Mouse (Mus musculus) midbrain, embryonic 13.5 days (tissue): Measurements from ENCODE around the gene Fah. TPM values are rescaled to one million over a fixed set of nuclear protein-coding genes. Genes with fewer than 3 reads are reported as not detected.

Experiments
- ATAC-seq: fragments of 200-750 bp; cut with Nextera tagmentation; 2 replicates; pipeline ENCODE4 v1.8.0; 2017; ENCODE audit warnings: mild to moderate bottlenecking, moderate TSS enrichment, moderate library complexity
- H3K27ac ChIP-seq: fragments of 300-500 bp; sonication (generic); 2 replicates; pipeline ENCODE4 v1.5.1; 2015; ENCODE audit warnings: inconsistent platforms, mild to moderate bottlenecking, moderate library complexity
- H3K27me3 ChIP-seq: fragments of 300-500 bp; sonication (generic); 2 replicates; pipeline ENCODE4 v1.6.1; 2015; ENCODE audit warnings: mild to moderate bottlenecking, inconsistent platforms
- H3K36me3 ChIP-seq: fragments of 300-500 bp; sonication (generic); 2 replicates; pipeline ENCODE4 v1.6.1; 2015; ENCODE audit warnings: mild to moderate bottlenecking, inconsistent platforms
- H3K4me1 ChIP-seq: fragments of 300-500 bp; sonication (generic); replicated peaks from 2 replicates; pipeline ENCODE4 v1.6.1; 2015; ENCODE audit warnings: inconsistent platforms
- H3K4me2 ChIP-seq: fragments of 300-500 bp; sonication (generic); replicated peaks from 2 replicates; pipeline ENCODE4 v1.6.1; 2015; ENCODE audit warnings: moderate library complexity, mild to moderate bottlenecking, inconsistent platforms
- H3K4me3 ChIP-seq: fragments of 300-500 bp; sonication (generic); replicated peaks from 2 replicates; pipeline ENCODE4 v1.5.1; 2015; ENCODE audit warnings: mild to moderate bottlenecking, inconsistent platforms
- H3K9ac ChIP-seq: fragments of 300-500 bp; sonication (generic); replicated peaks from 2 replicates; pipeline ENCODE4 v1.6.1; 2015; ENCODE audit warnings: mild to moderate bottlenecking, inconsistent platforms
- H3K9me3 ChIP-seq: fragments of 300-500 bp; sonication (generic); 2 replicates; pipeline ENCODE4 v1.6.1; 2016; ENCODE audit warnings: mild to moderate bottlenecking, inconsistent platforms
- WGBS: fragments of 180-500 bp; shearing (Covaris S2); methylation state at CpG from one replicate; pipeline ENCODE4 v1.1.7; 2015; 5-methylcytosine and 5-hydroxymethylcytosine counted together
- polyA plus RNA-seq: library from polyadenylated mRNA; unstranded; fragments of >200 nt; fragmentation: Nextera tagmentation; extraction: Ambion mirVana; gene quantifications from 2 replicates; pipeline ENCODE4 v1.2.1, GENCODE M21; 2015

Fah gene
- polyA plus RNA-seq, 1 experiment from 2014 or later: 4.9 TPM

DNA sequence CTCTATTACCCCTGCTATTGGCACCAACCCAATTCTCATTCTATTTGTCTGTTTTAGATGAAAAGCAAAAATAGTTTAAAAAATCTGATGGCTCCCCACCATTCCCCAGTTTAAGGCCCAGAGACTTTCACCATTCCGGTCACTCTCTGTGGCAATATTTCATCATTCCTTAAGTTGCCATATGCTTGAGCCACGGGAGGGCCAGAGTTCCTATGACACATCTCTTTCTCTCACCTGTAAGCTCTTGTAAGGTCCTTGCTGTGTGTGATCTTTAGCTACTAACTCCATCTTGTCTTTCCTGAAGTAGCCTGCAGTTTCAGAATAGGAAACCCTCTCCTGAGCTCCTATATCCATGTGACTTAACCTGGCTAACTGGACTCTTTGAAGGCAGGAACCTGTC is 12.4 kb upstream of the Fah start:
- Histone ChIP-seq H3K4me1 (no peaks in the 10 kb centered on the region), H3K4me2 (no peak overlapping the region), H3K27ac (no peak overlapping the region), H3K9me3 (no peaks in the 10 kb centered on the region), H3K9ac (no peak overlapping the region), H3K27me3 (no peaks in the 10 kb centered on the region), H3K36me3 (peaks cover 21% of the 10 kb centered on the region), H3K4me3 (no peak overlapping the region)
- WGBS: 92% methylated on average over 2 of the region's 2 CpGs
- no peak for ATAC-seq

DNA sequence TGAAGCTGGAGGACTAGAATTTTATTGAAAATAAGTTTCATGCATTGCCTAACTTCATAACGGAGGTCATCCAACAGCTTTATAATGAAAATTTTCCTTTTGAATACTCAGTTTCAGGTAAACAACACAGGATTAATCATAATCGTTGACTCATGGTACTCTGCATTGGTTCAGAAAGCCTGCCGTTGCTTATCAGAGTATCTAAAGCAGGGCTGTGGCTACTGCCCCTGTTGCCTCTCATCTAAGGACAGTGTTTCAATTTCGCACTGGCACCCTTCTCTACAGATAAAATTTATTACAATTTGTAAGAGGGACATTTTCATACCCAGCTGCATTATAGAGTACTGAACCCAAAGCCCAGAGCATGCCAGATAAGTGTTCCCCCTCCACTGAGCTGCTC is 5.9 kb upstream of the Fah start:
- Histone ChIP-seq H3K27ac (no peak overlapping the region), H3K36me3 (peaks cover 6% of the 10 kb centered on the region; the same call in 1 of the 2 replicates), H3K27me3 (no peaks in the 10 kb centered on the region), H3K4me3 (no peak overlapping the region), H3K9me3 (no peaks in the 10 kb centered on the region), H3K4me1 (no peaks in the 10 kb centered on the region), H3K4me2 (no peak overlapping the region), H3K9ac (no peak overlapping the region)
- ATAC-seq: no peak
- 94% methylated on average over 4 of the region's 4 CpGs for WGBS

DNA sequence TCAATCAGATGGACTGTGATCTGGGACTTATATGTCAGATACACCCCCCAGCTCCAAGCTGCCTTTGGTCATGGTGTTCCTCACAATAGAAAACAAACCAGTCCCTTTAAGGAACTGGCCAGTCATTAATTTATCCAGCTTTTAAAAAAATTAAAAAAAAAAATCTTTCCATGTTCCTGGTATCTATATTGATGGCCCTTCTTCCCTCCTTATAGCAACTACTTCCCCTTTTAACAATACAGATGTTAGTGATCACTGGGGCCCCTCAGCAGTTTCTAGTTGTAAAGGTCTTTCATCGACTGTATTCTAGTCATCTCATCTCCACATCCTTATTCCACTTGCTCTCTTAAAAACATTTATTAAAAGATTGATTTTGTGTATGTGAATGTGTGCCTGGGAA is 5.1 kb upstream of the Fah start:
- H3K9ac ChIP-seq: no peak overlapping the region
- H3K4me2 ChIP-seq: no peak overlapping the region
- no peaks in the 10 kb centered on the region for H3K27me3 ChIP-seq
- no peaks in the 10 kb centered on the region for H3K36me3 ChIP-seq
- no peak for ATAC-seq
- no peak overlapping the region for H3K27ac ChIP-seq
- H3K9me3 ChIP-seq: no peaks in the 10 kb centered on the region
- no peak overlapping the region for H3K4me3 ChIP-seq
- no peaks in the 10 kb centered on the region for H3K4me1 ChIP-seq
- WGBS: 91% methylated on average over 1 of the region's 1 CpGs

DNA sequence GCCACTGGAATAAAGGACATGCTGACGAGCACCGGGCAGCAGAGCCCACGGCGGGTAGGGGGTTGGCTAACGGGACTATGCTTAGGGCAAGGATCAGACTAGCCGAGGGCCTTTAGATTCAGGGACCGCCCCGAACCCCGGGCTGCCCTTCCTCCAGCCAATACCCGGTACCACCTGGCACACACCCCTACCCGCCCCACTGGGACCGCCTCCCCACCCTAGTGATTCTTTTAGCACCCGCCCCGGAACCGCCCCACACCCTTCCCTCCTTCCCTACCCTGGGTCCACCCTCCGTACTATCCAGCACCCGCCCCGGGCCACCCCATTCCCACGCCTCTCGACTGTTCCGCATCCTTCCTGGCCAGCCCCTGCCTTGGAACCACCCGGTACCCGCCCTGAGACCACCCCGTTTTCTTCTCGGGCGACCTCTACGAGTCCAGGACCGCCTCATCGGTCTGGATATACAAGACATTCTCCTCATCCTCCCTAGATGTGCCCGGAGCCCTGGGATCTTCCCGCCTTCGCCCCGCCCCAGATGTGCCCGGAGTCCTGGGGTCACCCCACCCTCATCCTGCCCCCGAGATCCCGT is 724 bp downstream of the Fah start:
- H3K4me3 ChIP-seq: peak overlapping the region; percentile 61
- H3K9ac ChIP-seq: peak overlapping the region; percentile 78
- H3K36me3 ChIP-seq: no peaks in the 10 kb centered on the region
- ATAC-seq: peak; percentile 93
- H3K4me2 ChIP-seq: peak overlapping the region; percentile 91
- peaks cover 12% of the 10 kb centered on the region for H3K4me1 ChIP-seq
- WGBS: under 1% methylated on average over 36 of the region's 36 CpGs
- H3K9me3 ChIP-seq: no peaks in the 10 kb centered on the region
- no peak overlapping the region for H3K27ac ChIP-seq
- H3K27me3 ChIP-seq: 0 out of 2 replicates have a peak, but pooled peaks cover 4% of the 10 kb centered on the region

DNA sequence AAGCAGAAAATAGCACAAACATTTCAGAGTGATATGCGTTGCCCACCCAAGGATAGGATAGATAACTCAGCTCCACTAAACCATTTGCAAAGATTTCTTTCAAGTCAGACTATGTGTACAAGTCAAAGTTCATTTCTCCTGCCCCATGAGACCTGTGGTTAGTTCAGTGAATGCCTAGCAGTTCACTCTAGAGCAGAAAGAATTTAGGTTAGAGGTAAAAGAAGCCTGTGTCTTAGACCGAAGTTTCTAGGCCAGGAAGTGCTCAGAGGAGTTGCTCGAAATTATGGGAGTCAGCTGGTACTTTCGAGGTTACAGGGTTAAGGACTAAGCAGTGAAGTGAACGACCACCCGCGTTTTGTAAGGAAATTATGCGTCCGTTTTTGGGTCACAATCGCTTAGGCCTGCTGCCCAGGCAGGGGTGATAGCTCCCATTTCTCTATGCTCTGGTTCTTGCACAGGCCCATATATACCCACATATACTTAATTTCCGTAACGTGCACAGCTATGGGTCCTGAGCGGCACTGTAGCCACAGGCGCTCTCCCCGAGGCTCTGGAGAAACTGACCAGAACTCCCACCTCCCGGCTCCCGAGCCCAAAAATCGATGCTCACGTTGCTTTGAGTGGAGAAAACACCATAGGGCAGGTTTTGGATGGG is 1.4 kb downstream of the Fah start:
- WGBS: 9% methylated on average over 19 of the region's 19 CpGs
- Histone ChIP-seq H3K36me3 (no peaks in the 10 kb centered on the region), H3K9me3 (no peaks in the 10 kb centered on the region), H3K9ac (peak overlapping the region; percentile 78), H3K4me1 (peaks cover 12% of the 10 kb centered on the region), H3K4me2 (peak overlapping the region; percentile 91), H3K27me3 (0 out of 2 replicates have a peak, but pooled peaks cover 4% of the 10 kb centered on the region), H3K4me3 (peak overlapping the region; percentile 61), H3K27ac (no peak overlapping the region)
- ATAC-seq: peak; percentile 61

DNA sequence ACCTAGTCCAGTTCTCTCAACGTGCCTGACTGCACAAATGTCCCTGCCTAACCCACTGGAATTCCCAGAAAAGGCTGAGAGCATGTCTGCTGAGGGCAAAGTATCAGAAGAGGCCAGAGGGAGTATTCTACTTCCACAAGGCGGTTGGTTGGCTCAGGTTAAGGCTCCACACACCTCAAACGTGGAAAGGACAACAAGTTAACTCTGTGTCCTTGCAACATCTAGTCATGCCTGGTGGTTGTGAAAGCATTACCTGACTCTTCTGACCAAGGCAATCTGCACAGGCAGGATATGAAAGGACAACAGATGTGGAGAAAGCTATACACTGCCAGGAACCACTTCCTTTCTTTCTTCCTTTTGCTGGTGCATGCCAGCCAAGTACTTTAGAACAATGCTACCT is 2.0 kb downstream of the Fah start:
- 76% methylated on average over 3 of the region's 3 CpGs for WGBS
- ATAC-seq: no peak
- Histone ChIP-seq H3K9ac (no peak overlapping the region), H3K27ac (no peak overlapping the region), H3K9me3 (no peaks in the 10 kb centered on the region), H3K27me3 (0 out of 2 replicates have a peak, but pooled peaks cover 4% of the 10 kb centered on the region), H3K4me3 (no peak overlapping the region), H3K36me3 (no peaks in the 10 kb centered on the region), H3K4me1 (peaks cover 12% of the 10 kb centered on the region), H3K4me2 (no peak overlapping the region)

DNA sequence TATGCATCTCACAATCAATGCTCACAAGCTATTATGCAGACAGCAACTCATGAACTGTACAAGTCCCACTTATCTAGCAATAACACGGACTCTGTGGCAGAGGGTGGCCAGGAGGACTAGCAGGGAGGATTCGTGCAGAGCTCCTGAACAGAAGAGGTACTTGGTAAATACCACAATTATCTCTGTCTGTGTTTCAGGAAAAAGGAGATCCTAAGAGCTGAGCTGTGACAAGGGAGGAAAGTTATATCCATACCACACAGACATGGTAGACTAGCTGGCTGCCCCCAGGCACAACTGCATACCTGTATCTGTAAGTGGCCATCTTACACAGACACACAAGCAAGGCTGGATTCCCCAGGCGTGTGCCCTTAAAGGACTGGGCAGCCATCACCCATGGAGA is 5.2 kb downstream of the Fah start:
- no peak overlapping the region for H3K27ac ChIP-seq
- 91% methylated on average over 3 of the region's 3 CpGs for WGBS
- 0 out of 2 replicates have a peak, but pooled peaks cover 4% of the 10 kb centered on the region for H3K27me3 ChIP-seq
- no peak overlapping the region for H3K4me2 ChIP-seq
- H3K9me3 ChIP-seq: no peaks in the 10 kb centered on the region
- H3K4me3 ChIP-seq: no peak overlapping the region
- H3K4me1 ChIP-seq: peaks cover 9% of the 10 kb centered on the region
- no peak for ATAC-seq
- H3K9ac ChIP-seq: no peak overlapping the region
- no peaks in the 10 kb centered on the region for H3K36me3 ChIP-seq

DNA sequence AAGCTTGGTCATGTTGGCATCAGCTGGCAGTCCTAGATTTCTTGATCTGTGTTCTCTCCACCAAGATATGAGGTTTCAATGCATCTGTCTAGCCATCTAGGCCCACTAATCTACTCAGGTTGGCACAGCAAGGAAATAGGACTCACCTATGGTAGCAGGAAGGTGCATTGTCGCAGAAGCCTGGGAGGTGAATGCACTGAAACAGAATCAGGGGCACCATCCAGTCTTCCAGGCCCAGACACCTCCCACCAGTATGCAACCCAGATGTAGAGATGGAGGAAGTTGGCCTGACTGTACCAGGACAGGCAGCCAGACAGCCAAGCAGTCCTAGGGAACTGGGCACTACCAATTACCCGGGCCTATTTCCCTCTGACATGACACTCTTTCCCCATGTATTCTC is 5.9 kb downstream of the Fah start:
- no peak for ATAC-seq
- Histone ChIP-seq H3K9ac (no peak overlapping the region), H3K9me3 (no peaks in the 10 kb centered on the region), H3K27ac (no peak overlapping the region), H3K27me3 (0 out of 2 replicates have a peak, but pooled peaks cover 4% of the 10 kb centered on the region), H3K36me3 (no peaks in the 10 kb centered on the region), H3K4me2 (no peak overlapping the region), H3K4me3 (no peak overlapping the region), H3K4me1 (peaks cover 7% of the 10 kb centered on the region)
- 85% methylated on average over 2 of the region's 2 CpGs for WGBS

DNA sequence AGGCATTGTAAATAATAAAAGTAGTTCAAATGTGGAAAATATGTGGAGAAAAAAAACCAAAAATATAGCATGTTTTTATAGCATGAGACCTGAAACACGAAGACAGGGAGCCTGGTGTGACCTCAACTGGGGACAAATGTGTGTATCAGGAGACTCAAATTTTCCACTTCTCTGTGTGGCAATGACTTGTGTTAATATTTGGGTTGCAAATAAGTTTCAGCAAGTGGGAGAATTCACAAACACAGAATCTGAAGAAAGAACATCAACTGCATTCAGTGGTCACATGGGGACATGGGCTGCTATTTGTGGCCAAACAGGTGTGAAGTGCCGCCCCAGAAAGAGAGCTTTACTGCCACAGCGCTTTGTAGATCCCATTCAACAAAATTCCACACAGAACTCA is 9.9 kb downstream of the Fah start:
- Histone ChIP-seq H3K27me3 (no peaks in the 10 kb centered on the region), H3K36me3 (no peaks in the 10 kb centered on the region), H3K9me3 (no peaks in the 10 kb centered on the region), H3K27ac (no peak overlapping the region), H3K4me2 (no peak overlapping the region), H3K4me3 (no peak overlapping the region), H3K4me1 (no peaks in the 10 kb centered on the region), H3K9ac (no peak overlapping the region)
- no peak for ATAC-seq
- 92% methylated on average over 3 of the region's 3 CpGs for WGBS

DNA sequence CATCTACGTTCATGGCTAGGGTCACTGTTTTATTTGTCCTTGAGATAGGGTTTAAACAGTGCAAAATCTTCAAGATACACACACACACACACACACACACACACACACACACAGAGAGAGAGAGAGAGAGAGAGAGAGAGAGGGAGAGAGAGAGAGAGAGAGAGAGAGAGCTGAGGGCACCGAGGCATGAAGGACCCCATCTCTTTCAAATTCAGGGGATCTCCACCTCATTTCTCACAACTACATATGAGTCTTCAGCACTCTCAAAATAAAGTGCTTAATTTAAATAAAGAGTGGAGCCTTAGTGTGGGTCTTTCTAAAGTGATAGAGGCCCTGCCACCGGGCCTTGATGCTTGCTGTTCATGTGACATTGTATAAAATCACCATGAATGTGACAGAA is 10.5 kb downstream of the Fah start:
- no peak overlapping the region for H3K4me3 ChIP-seq
- no peak overlapping the region for H3K9ac ChIP-seq
- no peaks in the 10 kb centered on the region for H3K27me3 ChIP-seq
- H3K4me1 ChIP-seq: no peaks in the 10 kb centered on the region
- H3K36me3 ChIP-seq: no peaks in the 10 kb centered on the region
- H3K4me2 ChIP-seq: no peak overlapping the region
- H3K27ac ChIP-seq: no peak overlapping the region
- no peaks in the 10 kb centered on the region for H3K9me3 ChIP-seq
- WGBS: 93% methylated on average over 3 of the region's 3 CpGs
- ATAC-seq: no peak

DNA sequence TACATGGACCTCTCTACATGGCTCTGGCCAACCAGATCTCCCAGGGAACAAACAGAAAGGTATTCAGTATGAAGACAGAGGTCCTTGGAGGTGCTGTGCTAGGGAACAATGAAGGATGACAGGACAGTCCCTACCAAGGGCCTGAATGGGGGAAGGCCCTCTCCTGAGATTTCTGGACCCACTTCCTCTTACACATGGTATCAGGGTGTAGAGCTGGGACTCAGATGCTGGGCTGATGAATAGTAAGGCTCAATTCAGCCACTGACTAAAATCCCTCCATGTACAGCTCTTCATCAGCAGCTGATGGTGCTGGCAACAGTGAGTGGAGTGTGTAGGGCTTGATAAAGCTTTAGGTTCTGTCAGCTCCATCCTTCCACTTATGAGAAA is 11.6 kb downstream of the Fah start:
- no peaks in the 10 kb centered on the region for H3K9me3 ChIP-seq
- no peak overlapping the region for H3K27ac ChIP-seq
- H3K4me2 ChIP-seq: no peak overlapping the region
- no peaks in the 10 kb centered on the region for H3K36me3 ChIP-seq
- H3K9ac ChIP-seq: no peak overlapping the region
- no peaks in the 10 kb centered on the region for H3K27me3 ChIP-seq
- H3K4me3 ChIP-seq: no peak overlapping the region
- peak; percentile 61 for ATAC-seq
- no peaks in the 10 kb centered on the region for H3K4me1 ChIP-seq

DNA sequence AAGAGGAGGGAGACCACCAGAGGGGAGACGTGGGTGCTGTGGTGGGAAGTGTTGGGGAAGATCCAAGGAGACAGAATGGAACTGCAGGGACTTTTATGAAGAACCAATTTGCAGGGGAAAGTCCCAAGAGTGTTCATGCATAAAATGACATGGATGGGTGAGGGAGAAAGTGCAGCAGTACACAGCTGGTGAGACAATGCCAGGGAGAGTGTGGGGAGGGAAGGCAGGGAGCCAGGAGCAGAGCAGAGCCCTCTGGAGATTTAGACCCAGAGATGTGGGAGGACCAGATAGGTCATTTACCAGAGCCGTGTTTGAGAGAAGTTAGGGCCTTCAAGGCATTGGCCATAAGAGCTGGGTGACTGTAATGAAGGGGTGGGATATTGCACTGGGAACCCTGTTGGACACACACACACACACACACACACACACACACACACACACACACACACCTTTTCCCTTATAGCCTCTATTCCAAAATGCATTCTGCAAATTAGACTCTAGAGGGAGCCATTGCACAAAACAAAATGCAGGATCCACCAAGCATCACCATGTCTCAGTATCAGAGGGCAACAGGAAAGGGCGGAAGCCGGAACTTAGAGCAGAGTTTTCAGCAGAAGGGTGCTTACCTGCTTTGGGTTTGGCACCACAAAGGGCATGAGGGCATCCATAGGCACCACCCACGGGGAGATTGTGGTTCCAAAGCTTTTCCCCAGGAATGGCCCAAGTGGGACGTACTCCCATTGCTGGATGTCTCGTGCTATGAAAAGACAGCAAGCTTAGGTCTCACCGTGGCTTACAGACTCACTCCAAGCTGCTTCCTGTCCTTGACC is 12.2 kb downstream of the Fah start:
- H3K4me3 ChIP-seq: no peak overlapping the region
- H3K9ac ChIP-seq: no peak overlapping the region
- H3K27ac ChIP-seq: no peak overlapping the region
- H3K4me2 ChIP-seq: no peak overlapping the region
- H3K36me3 ChIP-seq: no peaks in the 10 kb centered on the region
- ATAC-seq: peak; percentile 81
- no peaks in the 10 kb centered on the region for H3K27me3 ChIP-seq
- 50% methylated on average over 8 of the region's 8 CpGs for WGBS
- H3K9me3 ChIP-seq: no peaks in the 10 kb centered on the region
- H3K4me1 ChIP-seq: no peaks in the 10 kb centered on the region
